Mouse (Mus musculus): ENCODE measurements around the gene Gm20388. TPM values are rescaled to one million over a fixed set of nuclear protein-coding genes. Genes with fewer than 3 reads are reported as not detected.
A peak's percentile ranks its signal among the peaks of the same experiment; 100 is the strongest.

The Gm20388 gene
- total RNA-seq, 2 experiments from 2014 or later = 2.2 to 7.6 TPM

DNA sequence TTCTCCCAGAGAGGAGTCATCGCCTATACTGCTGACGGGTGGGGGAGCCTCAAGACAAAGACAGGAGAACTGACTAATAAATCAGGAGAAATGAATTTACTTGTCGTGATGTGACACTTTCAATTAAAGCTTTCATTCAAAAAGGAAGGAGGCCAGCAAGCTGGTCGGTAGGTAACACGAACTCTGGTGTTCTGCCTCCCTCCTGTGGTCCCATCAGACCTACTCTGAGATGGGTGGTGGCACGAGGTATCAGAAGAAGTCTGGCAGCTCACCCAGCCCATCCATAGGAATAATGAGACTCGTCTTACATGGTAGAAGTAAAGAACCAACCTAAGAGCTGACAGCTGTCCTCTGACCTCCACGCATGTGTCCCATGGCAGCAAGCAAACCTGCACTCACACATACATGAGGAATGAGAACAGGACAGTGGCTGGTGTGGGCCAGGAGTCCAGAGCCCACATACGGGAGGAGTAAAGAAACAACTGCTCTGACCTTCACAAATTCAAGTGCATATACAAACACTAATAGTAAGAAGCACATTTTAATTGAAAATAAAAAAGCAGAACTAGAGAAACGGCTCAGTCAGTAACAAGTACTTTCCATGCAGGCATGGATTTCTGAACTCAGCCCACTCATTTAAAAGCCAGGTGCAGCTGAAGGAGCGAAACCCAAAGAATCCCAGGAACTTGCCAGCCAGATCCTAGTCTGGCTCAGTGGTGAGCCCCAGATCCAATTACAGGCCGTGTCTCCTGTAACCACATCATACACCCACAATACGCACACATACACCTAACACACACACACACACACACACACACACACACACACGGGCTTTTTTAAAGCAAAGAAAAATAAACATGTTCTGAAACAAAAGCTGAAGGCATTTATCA lies 3093.6 kb downstream of the Gm20388 start:
- TF ChIP-seq CTCF (conservative IDR thresholded peaks at IDR 0.05) = no peak
- no peak overlapping the region for H3K4me3 ChIP-seq
- 0 out of 2 replicates have a peak overlapping the region, but pooled peaks have one; percentile 4 for H3K27ac ChIP-seq
- no peak for DNase-seq (ENCODE audit: low spot score in 2 of 2)

DNA sequence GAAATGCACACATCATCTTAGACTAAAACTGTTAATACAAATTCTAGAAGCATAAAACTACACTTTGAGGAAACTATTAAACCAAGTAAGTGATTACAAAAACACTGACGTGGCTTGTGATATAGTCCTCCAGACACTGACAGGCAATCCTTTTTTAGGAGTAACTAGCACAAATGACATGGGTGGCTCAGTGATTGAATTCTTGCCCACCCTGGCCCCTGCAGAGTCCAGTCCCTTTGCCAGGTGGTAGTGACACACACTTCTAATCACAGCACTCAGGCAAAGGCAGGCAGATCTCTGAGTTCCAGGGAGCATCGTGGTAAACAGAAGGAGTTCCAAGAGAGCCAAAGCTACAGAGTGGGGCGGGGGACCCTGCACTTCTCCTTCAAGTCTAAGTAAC lies 3094.7 kb downstream of the Gm20388 start:
- peak overlapping the region; percentile 39; the same call in 1 of the 2 replicates for H3K27ac ChIP-seq
- no peak for DNase-seq (ENCODE audit: low spot score in 2 of 2)
- no peak overlapping the region for H3K4me3 ChIP-seq
- no peak for TF ChIP-seq CTCF (conservative IDR thresholded peaks at IDR 0.05)

DNA sequence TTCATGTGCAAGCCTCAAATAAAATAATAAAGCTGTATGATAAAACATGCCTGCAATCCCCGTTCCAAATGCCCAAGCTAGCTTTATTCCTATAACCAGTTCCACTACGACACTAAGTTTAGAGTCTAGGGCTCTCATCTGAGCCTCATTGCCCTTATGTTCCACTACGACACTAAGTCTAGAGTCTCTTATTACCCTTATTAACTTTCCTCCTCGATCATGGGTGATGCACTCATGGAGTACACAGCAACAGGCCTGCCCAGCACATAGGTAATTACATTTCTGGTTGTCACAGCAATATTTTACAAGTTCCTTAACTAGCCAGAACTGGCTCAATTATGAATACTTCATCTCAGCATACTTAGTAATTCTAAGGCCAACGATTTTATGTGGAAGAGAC lies 3095.2 kb downstream of the Gm20388 start:
- DNase-seq (ENCODE audit: low spot score in 2 of 2) = no peak
- Histone ChIP-seq H3K27ac (peak overlapping the region; percentile 39; the same call in 1 of the 2 replicates), H3K4me3 (no peak overlapping the region)
- TF ChIP-seq CTCF (conservative IDR thresholded peaks at IDR 0.05) = no peak

DNA sequence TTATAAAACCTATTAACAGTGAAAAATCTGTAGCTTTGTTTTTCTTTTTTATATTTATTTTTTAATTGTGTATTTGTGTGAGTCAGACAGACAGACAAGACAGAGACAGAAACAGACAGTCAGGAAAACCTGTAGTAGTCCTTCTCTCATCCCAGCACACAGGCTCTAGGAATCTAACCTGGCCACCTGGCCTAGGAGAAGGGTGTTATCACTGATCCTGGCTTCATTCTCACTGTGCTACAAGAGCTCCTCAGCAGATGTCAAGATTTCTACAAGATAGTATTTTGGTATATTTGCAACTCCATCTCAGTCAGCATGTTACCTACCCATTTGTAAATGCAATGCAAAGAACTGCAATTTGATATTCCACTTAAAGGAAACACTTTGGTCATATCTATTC lies 3100.7 kb downstream of the Gm20388 start:
- DNase-seq (ENCODE audit: low spot score in 2 of 2) = no peak
- Histone ChIP-seq H3K4me3 (no peak overlapping the region), H3K27ac (no peak overlapping the region)
- TF ChIP-seq CTCF (conservative IDR thresholded peaks at IDR 0.05) = no peak

DNA sequence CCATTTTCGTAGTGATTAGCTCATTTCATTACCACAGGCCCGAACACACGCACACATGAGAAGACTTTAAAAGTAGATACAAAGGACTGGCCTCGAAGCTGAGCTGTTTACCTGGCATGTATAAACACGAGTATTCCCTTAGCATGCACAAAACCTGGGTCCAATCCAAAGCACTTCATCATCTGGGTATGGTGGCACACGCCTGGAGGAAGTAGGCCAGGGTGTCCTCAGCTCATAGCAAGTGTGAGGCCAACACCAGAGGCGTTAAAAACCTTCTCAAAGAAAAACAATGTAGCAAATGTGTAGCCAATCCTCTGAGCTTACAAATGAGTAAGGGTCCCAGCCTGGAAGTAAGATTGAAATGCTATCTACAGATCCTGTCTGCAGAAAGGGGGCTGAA lies 3103.8 kb downstream of the Gm20388 start:
- DNase-seq (ENCODE audit: low spot score in 2 of 2) = no peak
- Histone ChIP-seq H3K4me3 (no peak overlapping the region), H3K27ac (peak overlapping the region; percentile 56)
- no peak for TF ChIP-seq CTCF (conservative IDR thresholded peaks at IDR 0.05)

DNA sequence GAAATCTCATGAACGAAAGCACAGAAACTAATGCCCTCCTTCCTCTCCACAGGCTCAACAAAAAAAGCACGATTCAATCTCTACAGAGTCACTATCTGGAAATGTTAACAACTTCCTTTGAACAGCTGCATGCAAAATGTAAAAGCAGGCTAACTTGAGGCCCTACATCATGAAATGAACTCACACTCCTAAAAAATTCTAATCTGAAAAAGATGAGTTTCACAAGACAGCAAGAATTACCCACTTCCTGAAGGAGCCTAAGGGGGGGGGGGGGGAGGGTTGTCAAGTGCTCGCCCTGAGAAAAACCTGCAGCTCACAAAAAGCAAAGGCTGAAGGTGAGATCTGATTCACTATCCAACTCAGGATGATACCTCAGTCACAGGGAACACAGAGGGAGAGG lies 3104.4 kb downstream of the Gm20388 start:
- TF ChIP-seq CTCF (conservative IDR thresholded peaks at IDR 0.05) = no peak
- Histone ChIP-seq H3K4me3 (no peak overlapping the region), H3K27ac (peak overlapping the region; percentile 56; the same call in 1 of the 2 replicates)
- no peak for DNase-seq (ENCODE audit: low spot score in 2 of 2)

DNA sequence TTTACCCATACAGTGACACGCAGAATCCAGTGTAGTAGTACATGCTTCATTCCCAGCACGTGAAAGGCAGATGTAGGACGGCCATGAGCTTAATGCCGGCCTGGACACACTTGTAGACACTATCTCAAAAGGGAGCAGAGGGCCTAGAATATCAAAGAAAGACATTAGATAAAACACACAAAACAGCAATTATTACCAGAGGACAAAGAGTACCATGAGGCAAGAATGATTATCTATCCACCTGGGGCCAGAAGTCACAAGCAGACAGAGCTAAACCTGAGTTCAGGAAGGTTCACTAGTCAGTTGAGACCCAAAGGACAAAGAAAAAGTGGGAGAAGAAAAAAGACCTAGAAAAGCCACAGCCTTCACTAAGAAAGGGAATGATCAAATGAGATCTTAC lies 3106.5 kb downstream of the Gm20388 start:
- H3K27ac ChIP-seq = no peak overlapping the region
- no peak for TF ChIP-seq CTCF (conservative IDR thresholded peaks at IDR 0.05)
- no peak overlapping the region for H3K4me3 ChIP-seq
- DNase-seq (ENCODE audit: low spot score in 2 of 2) = no peak

DNA sequence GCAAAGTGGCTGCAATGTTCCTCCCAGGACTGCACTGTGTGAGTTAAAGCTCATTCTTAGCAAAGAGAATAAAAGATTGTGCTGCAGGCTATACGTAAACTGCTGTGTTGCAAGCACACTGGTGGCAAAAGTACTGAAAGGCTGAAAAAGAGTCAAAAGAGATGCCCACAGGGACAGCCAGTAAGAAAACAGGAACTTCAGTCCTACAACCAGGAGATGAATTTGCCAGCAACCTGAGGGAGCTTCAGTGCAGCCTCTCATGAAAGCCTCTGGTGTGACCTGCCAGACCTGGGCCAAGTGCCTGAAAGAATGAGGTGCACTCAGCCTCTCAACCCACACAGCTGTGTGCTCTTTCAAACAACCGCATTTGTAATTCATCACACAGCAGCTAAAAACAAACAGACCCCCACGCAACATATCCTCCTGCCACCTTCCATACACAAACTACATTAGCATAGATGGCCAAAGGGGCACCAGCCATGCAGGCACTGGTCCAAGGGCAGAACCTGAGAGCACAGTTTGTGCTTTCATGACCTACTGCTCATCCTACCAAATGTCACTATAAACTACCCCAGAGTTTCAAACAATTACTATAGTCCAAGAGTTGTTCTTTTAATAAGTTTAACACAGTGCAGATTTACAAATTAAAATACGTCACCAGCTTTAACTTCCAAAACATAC lies 3108.0 kb downstream of the Gm20388 start:
- DNase-seq (ENCODE audit: low spot score in 2 of 2) = no peak
- H3K27ac ChIP-seq = peak overlapping the region; percentile 19; the same call in 1 of the 2 replicates

DNA sequence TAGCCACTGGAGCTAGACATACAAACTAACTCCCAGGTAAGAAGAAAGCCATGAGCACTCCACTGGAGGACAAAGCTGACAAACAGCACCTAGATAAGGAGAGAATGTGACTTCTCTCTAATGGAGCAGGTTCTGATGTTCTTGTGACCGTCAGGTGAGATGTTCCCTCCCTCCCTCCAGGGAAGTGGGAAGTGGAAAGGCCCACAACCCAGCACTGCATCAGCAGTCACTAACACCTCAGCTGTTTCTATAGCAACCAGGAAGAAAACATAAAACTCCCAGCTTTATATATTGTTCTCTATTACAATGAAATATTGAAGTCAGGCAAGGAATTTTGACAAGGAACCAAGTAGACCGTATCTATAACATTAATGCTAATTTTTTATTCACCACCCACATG lies 3109.4 kb downstream of the Gm20388 start:
- H3K27ac ChIP-seq = no peak overlapping the region
- no peak for DNase-seq (ENCODE audit: low spot score in 2 of 2)

More for the DNA sequence above, 3108.0 kb downstream of the Gm20388 start:
- H3K4me3 ChIP-seq = no peak overlapping the region
- TF ChIP-seq CTCF (conservative IDR thresholded peaks at IDR 0.05) = no peak

DNA sequence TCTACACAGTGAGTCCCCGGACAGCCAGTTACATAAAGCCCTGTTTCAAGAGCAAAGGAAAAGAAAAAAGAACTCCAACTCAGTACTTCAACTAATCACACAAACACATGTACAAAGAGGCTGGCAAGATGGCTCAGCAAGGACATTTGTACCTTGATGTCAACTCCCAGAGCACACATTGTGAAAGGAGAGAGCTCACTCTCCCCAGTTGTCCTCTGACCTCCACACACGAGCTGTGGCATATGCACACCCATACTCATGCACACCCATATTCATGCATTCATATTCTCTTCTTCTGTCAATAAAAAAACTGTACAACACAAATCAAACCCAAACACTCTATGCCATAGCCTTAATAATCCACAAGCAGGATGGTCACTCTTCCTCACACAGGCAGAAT lies 3110.2 kb downstream of the Gm20388 start:
- no peak for TF ChIP-seq CTCF (conservative IDR thresholded peaks at IDR 0.05)
- Histone ChIP-seq H3K4me3 (no peak overlapping the region), H3K27ac (no peak overlapping the region)
- DNase-seq (ENCODE audit: low spot score in 2 of 2) = no peak

More for the DNA sequence above, 3109.4 kb downstream of the Gm20388 start:
- H3K4me3 ChIP-seq = no peak overlapping the region
- no peak for TF ChIP-seq CTCF (conservative IDR thresholded peaks at IDR 0.05)

DNA sequence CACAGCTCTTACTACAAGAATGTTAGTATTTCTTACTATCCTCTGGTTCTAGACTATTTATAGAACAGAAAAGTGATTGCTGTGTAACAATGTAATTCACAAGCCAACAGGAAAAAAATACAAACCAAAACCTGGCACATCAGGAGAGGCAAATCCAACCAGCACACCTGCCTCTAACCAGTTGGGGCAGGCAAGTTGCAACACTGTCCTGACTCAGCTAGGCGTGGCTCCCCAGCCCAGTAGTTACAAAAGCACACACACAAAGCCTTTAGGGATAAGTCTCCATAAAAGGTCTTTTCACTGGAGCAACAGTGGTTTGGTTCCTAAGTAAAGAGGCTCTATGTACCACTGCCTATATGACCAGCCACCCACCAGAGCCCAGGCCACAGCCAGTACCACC lies 3110.6 kb downstream of the Gm20388 start:
- DNase-seq (ENCODE audit: low spot score in 2 of 2) = no peak
- Histone ChIP-seq H3K4me3 (no peak overlapping the region), H3K27ac (no peak overlapping the region)
- no peak for TF ChIP-seq CTCF (conservative IDR thresholded peaks at IDR 0.05)

DNA sequence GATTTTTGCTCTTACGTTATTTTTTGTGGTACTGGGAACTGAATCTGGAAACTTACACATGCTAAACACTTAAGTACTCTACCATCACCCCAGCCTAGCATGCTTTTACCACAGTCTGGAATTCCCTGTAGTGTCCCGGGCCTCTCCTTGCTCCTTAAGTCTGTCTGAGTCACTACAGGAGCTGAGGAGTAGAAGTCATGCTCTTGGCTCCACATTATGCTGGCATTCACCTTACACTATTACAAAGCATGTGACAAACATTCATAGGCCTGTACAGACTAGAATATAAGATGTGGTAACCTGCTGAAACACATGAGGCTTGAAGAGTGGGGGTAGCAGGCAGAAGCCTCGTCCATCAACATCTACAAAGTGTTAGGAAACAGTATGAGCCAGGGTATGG lies 3112.1 kb downstream of the Gm20388 start:
- Histone ChIP-seq H3K27ac (no peak overlapping the region), H3K4me3 (no peak overlapping the region)
- DNase-seq (ENCODE audit: low spot score in 2 of 2) = no peak
- no peak for TF ChIP-seq CTCF (conservative IDR thresholded peaks at IDR 0.05)

DNA sequence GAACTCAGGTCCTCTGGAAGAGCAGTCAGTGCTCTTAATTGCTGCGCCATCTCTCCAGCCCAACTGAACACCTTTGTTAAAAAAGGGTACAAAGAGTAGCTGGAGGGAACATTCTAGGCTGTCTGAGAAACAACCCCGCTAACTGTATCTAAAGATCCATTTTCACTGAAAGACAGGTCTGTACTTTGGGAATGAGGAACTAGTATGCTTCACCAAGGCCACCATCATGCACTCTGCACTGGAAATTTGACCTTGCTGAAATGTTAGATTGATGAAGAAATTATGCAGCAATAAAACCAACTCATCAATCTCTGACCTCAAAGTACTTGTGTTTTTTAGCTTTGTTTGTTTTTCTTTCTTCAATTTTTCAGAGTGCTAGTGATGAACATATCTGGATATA lies 3113.6 kb downstream of the Gm20388 start:
- Histone ChIP-seq H3K27ac (no peak overlapping the region), H3K4me3 (no peak overlapping the region)
- no peak for TF ChIP-seq CTCF (conservative IDR thresholded peaks at IDR 0.05)
- no peak for DNase-seq (ENCODE audit: low spot score in 2 of 2)
